Mouse (Mus musculus) hindbrain, postnatal 0 days (tissue): Measurements from ENCODE around the gene Trmt44. TPM values are rescaled to one million over a fixed set of nuclear protein-coding genes. Genes with fewer than 3 reads are reported as not detected.

ENCODE experiments used
- ATAC-seq: fragments of 200-750 bp; cut with Nextera tagmentation; 2 replicates; pipeline ENCODE4 v1.8.0; 2017; ENCODE audit warnings: mild to moderate bottlenecking, moderate TSS enrichment, moderate library complexity
- DNase-seq: peaks from one replicate; pipeline ENCODE4 v3.0.0-alpha.2; 2015; ENCODE audit warnings: low spot score
- H3K27ac ChIP-seq: fragments of 300-500 bp; sonication (generic); 2 replicates; pipeline ENCODE4 v1.5.1; 2014; ENCODE audit warnings: mild to moderate bottlenecking
- H3K27me3 ChIP-seq: fragments of 300-500 bp; sonication (generic); 2 replicates; pipeline ENCODE4 v1.6.1; 2014; ENCODE audit warnings: low read length, mixed read lengths; ENCODE audit not compliant: insufficient read depth
- H3K36me3 ChIP-seq: fragments of 300-500 bp; sonication (generic); 2 replicates; pipeline ENCODE4 v1.6.1; 2014; ENCODE audit warnings: low read length, mixed read lengths; ENCODE audit not compliant: insufficient read depth
- H3K4me1 ChIP-seq: fragments of 300-500 bp; sonication (generic); 2 replicates; pipeline ENCODE4 v1.6.1; 2014; ENCODE audit warnings: antibody characterized with exemption, low read length, mixed read lengths; ENCODE audit not compliant: insufficient read depth
- H3K4me2 ChIP-seq: fragments of 300-500 bp; sonication (generic); 2 replicates; pipeline ENCODE4 v1.6.1; 2014; ENCODE audit warnings: low read depth, mild to moderate bottlenecking, low read length, moderate library complexity, mixed read lengths
- H3K4me3 ChIP-seq: fragments of 300-500 bp; sonication (generic); 2 replicates; pipeline ENCODE4 v1.5.1; 2014; ENCODE audit warnings: low read length
- H3K9ac ChIP-seq: fragments of 300-500 bp; sonication (generic); replicated peaks from 2 replicates; pipeline ENCODE4 v1.6.1; 2014; ENCODE audit warnings: mild to moderate bottlenecking, low read length, moderate library complexity, mixed read lengths
- H3K9me3 ChIP-seq: fragments of 300-500 bp; sonication (generic); 2 replicates; pipeline ENCODE4 v1.6.1; 2016; ENCODE audit warnings: low read length, mixed read lengths
- CTCF ChIP-seq: IDR thresholded peaks from 2 replicates; pipeline ENCODE4 v1.5.1; 2016; ENCODE audit warnings: antibody characterized with exemption, control low read depth, low read depth
- WGBS: fragments of 180-500 bp; shearing (Covaris S2); extraction: QIAGEN DNeasy Blood & Tissue Kit; methylation state at CpG from one replicate; pipeline ENCODE4 v1.1.7; 2014; 5-methylcytosine and 5-hydroxymethylcytosine counted together
- polyA plus RNA-seq: library from polyadenylated mRNA; unstranded; fragments of >200 nt; fragmentation: Nextera tagmentation; extraction: Ambion mirVana; gene quantifications from 2 replicates; pipeline ENCODE4 v1.2.1, GENCODE M21; 2015
- total RNA-seq: library from RNA; depleted of rRNA; stranded (reverse); fragments of >200 nt; gene quantifications from 2 replicates; pipeline ENCODE4 v1.2.3, GENCODE M21; 2014

Trmt44 gene
- total and polyA plus RNA-seq, 2 experiments from 2014 or later: 3.6 to 12.3 TPM

DNA sequence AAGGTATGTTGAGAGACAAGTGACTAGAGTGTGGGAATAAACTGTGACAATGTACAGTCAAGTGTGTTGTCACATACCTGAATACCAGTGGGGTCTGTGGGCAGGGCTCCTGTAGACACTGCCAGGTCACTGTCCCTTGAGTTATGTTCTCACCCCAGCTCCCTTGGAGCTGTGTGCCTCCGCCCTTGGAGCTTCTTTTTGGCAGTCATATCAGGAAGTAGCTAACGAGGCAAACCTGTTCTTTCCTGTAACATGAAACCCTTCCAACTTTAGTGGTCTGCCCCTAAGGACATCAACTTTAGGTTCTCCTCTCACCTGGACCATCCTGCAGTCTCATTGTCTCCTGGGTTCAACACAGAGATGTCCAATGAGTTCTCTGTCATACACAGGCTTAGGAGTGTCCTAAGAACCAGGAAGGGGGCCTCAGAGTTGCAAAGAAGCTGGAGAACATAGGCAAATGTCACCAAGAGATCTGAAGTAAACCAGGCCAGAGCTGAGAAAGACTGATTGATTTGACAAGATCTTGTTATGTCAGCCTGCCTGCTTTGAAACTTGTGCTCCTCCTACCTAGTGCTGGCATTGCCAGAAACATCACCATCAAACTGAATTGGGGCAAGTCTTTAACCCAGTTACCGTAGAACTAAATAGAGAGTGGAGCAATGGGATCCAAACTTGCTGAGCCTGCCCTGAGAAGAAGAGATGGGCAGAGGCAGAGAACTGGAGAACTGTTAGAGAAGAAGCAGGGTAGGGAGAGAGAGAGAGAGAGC is 5.5 kb upstream of the Trmt44 start:
- Histone ChIP-seq H3K36me3 (no peaks in the 10 kb centered on the region), H3K9ac (no peak overlapping the region), H3K4me3 (no peak overlapping the region), H3K4me1 (0 out of 2 replicates have a peak, but pooled peaks cover 9% of the 10 kb centered on the region), H3K27me3 (no peaks in the 10 kb centered on the region), H3K9me3 (no peaks in the 10 kb centered on the region), H3K27ac (no peak overlapping the region), H3K4me2 (no peak overlapping the region)
- no peak for TF ChIP-seq CTCF
- 64% methylated on average over 3 of the region's 3 CpGs for WGBS
- ATAC-seq (no peak), DNase-seq (no peak)

GRCm38 (mm10) chr5:35579247-35579893 is 4.5 kb upstream of the Trmt44 start:
- Histone ChIP-seq H3K4me2 (no peak overlapping the region), H3K36me3 (no peaks in the 10 kb centered on the region), H3K4me3 (no peak overlapping the region), H3K9ac (no peak overlapping the region), H3K27ac (no peak overlapping the region), H3K27me3 (no peaks in the 10 kb centered on the region), H3K4me1 (0 out of 2 replicates have a peak, but pooled peaks cover 9% of the 10 kb centered on the region), H3K9me3 (no peaks in the 10 kb centered on the region)
- TF ChIP-seq CTCF: no peak
- ATAC-seq (no peak), DNase-seq (no peak)
- 57% methylated on average over 5 of the region's 5 CpGs for WGBS

DNA sequence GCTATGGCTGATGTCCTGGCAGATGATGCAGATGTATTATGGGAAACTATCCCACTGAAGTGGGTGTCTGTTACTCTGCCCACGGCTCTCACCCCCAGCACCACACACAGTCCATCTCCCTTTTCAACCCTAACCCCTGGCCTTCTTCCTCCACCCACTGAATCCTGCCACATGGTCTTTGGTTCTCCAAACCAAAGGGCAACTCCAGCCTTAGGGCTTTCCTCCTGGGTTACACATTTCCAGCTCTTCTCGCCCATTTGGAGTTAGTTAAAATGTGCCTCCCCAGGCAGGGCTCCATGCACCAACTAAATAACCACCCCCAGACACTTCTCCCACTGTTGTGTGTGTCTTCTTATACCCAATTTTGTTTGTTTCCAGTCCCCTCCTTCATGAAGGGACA is 3.5 kb upstream of the Trmt44 start:
- no peaks in the 10 kb centered on the region for H3K27me3 ChIP-seq
- no peak overlapping the region for H3K9ac ChIP-seq
- H3K4me3 ChIP-seq: no peak overlapping the region
- H3K9me3 ChIP-seq: no peaks in the 10 kb centered on the region
- no peak for ATAC-seq
- WGBS: 65% methylated on average over 2 of the region's 2 CpGs
- peaks cover 2% of the 10 kb centered on the region; the same call in 1 of the 2 replicates for H3K36me3 ChIP-seq
- no peak overlapping the region for H3K27ac ChIP-seq
- H3K4me1 ChIP-seq: peaks cover 9% of the 10 kb centered on the region; the same call in 1 of the 2 replicates
- no peak for DNase-seq
- TF ChIP-seq CTCF: no peak
- no peak overlapping the region for H3K4me2 ChIP-seq

GRCm38 (mm10) chr5:35576409-35577020 is 1.6 kb upstream of the Trmt44 start:
- no peak overlapping the region for H3K4me3 ChIP-seq
- no peak overlapping the region for H3K9ac ChIP-seq
- H3K4me2 ChIP-seq: no peak overlapping the region
- H3K36me3 ChIP-seq: peaks cover 13% of the 10 kb centered on the region; the same call in 1 of the 2 replicates
- no peak for TF ChIP-seq CTCF
- no peaks in the 10 kb centered on the region for H3K27me3 ChIP-seq
- H3K27ac ChIP-seq: no peak overlapping the region
- peaks cover 5% of the 10 kb centered on the region; the same call in 1 of the 2 replicates for H3K4me1 ChIP-seq
- no peak for ATAC-seq
- no peaks in the 10 kb centered on the region for H3K9me3 ChIP-seq
- WGBS: 88% methylated on average over 10 of the region's 10 CpGs
- DNase-seq: no peak

DNA sequence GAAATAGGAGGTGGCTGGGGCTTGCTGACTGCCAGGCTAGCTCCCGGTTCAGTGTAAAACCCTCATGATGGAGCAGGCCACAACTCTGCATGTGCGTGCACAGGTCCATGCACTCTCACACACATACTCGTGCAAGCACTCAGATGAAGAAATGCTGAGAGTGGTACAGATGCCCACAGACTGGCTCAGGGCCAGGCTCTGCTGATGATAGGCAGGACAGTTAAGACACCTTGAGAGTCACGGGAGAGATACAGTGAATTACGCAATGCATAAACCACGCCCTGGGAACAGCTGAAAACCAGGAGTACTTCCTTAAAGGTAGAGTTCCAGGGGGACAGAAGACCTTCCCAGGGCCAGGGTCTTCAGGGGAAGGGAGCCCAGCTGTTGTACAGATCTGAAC is 3.3 kb downstream of the Trmt44 start:
- no peak for ATAC-seq
- peaks cover 5% of the 10 kb centered on the region; the same call in 1 of the 2 replicates for H3K4me1 ChIP-seq
- H3K9me3 ChIP-seq: no peaks in the 10 kb centered on the region
- WGBS: 89% methylated on average over 6 of the region's 6 CpGs
- DNase-seq: no peak
- H3K4me2 ChIP-seq: no peak overlapping the region
- H3K4me3 ChIP-seq: no peak overlapping the region
- H3K36me3 ChIP-seq: peaks cover 56% of the 10 kb centered on the region
- H3K27me3 ChIP-seq: no peaks in the 10 kb centered on the region
- H3K9ac ChIP-seq: no peak overlapping the region
- H3K27ac ChIP-seq: no peak overlapping the region
- no peak for TF ChIP-seq CTCF

GRCm38 (mm10) chr5:35566632-35567031 is 8.2 kb downstream of the Trmt44 start:
- no peak for ATAC-seq
- Histone ChIP-seq H3K9me3 (no peaks in the 10 kb centered on the region), H3K4me1 (no peaks in the 10 kb centered on the region), H3K4me2 (no peak overlapping the region), H3K36me3 (peaks cover 83% of the 10 kb centered on the region), H3K9ac (no peak overlapping the region), H3K27ac (no peak overlapping the region), H3K4me3 (no peak overlapping the region), H3K27me3 (no peaks in the 10 kb centered on the region)
- 81% methylated on average over 4 of the region's 4 CpGs for WGBS
- no peak for DNase-seq
- no peak for TF ChIP-seq CTCF
